Mouse (Mus musculus) stomach, postnatal 0 days (tissue): Measurements from ENCODE around the gene Ndufb3. TPM values are rescaled to one million over a fixed set of nuclear protein-coding genes. Genes with fewer than 3 reads are reported as not detected.
"Not testable (repeated sequence)": the region's sequence is repeated elsewhere in the genome, so short reads cannot be mapped to it uniquely, and the experiment has no call there.

Experiments used
- ATAC-seq: fragments of 200-750 bp; cut with Nextera tagmentation; 2 replicates; pipeline ENCODE4 v1.8.0; 2017; ENCODE audit not compliant: low FRiP score, low TSS enrichment
- DNase-seq: peaks from one replicate; pipeline ENCODE4 v3.0.0-alpha.2; 2016; ENCODE audit warnings: low spot score
- H3K27ac ChIP-seq: fragments of 300-500 bp; sonication (generic); replicated peaks from 2 replicates; pipeline ENCODE4 v1.5.1; 2014; ENCODE audit warnings: mild to moderate bottlenecking, control low read depth
- H3K27me3 ChIP-seq: fragments of 300-500 bp; sonication (generic); 2 replicates; pipeline ENCODE4 v1.6.1; 2014; ENCODE audit warnings: low read length; ENCODE audit not compliant: control insufficient read depth, insufficient read depth
- H3K36me3 ChIP-seq: fragments of 300-500 bp; sonication (generic); 2 replicates; pipeline ENCODE4 v1.6.1; 2014; ENCODE audit warnings: low read length, mixed read lengths; ENCODE audit not compliant: control insufficient read depth, insufficient read depth
- H3K4me1 ChIP-seq: fragments of 300-500 bp; sonication (generic); replicated peaks from 2 replicates; pipeline ENCODE4 v1.6.1; 2014; ENCODE audit warnings: antibody characterized with exemption; ENCODE audit not compliant: control insufficient read depth, insufficient read depth
- H3K4me2 ChIP-seq: fragments of 300-500 bp; sonication (generic); replicated peaks from 2 replicates; pipeline ENCODE4 v1.6.1; 2014; ENCODE audit warnings: low read depth, mild to moderate bottlenecking, control low read depth, moderate library complexity
- H3K4me3 ChIP-seq: fragments of 300-500 bp; sonication (generic); 2 replicates; pipeline ENCODE4 v1.5.1; 2014; ENCODE audit warnings: low read depth, low read length, control low read depth
- H3K9ac ChIP-seq: fragments of 300-500 bp; sonication (generic); 2 replicates; pipeline ENCODE4 v1.6.1; 2014; ENCODE audit warnings: mild to moderate bottlenecking, low read length, control low read depth, mixed read lengths
- H3K9me3 ChIP-seq: fragments of 300-500 bp; sonication (generic); 2 replicates; pipeline ENCODE4 v1.6.1; 2016; ENCODE audit warnings: low read length; ENCODE audit not compliant: control insufficient read depth
- CTCF ChIP-seq: IDR thresholded peaks from 2 replicates; pipeline ENCODE4 v1.5.1; 2016; ENCODE audit warnings: antibody characterized with exemption, low read depth, mild to moderate bottlenecking, moderate library complexity
- EP300 ChIP-seq: optimal IDR thresholded peaks from 2 replicates; pipeline ENCODE3; 2016; ENCODE audit warnings: antibody characterized with exemption
- WGBS: fragments of 180-500 bp; shearing (Covaris S2); extraction: QIAGEN DNeasy Blood & Tissue Kit; methylation state at CpG from one replicate; pipeline ENCODE4 v1.1.7; 2014; 5-methylcytosine and 5-hydroxymethylcytosine counted together
- polyA plus RNA-seq: library from polyadenylated mRNA; unstranded; fragments of >200 nt; fragmentation: Nextera tagmentation; extraction: Ambion mirVana; gene quantifications from 2 replicates; pipeline ENCODE4 v1.2.1, GENCODE M21; 2015

Ndufb3 gene
- polyA plus RNA-seq, 1 experiment from 2014 or later, result 217 TPM

DNA sequence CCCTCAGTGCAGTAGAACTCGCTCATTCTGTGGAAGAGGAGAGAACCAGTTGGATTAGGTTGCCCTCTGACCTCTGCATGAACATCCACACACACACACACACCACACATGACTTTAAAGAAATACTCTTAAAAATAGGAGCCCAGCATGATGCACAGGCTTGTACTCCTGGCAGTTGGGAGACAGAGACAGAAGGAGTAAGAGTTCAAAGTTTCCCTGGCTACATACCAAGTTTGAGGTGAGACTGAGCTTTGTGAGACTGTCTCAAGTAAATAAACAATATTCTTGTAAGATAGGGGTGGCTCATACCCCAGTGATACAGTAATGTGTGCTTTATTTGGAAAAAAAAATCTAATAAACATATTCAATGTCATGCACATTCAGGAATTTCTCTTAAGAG lies 1.3 kb downstream of the Ndufb3 start:
- WGBS, result 85% methylated on average over 1 of the region's 1 CpGs
- no peak for TF ChIP-seq CTCF
- no peak for TF ChIP-seq EP300
- no peaks in the 10 kb centered on the region for H3K27me3 ChIP-seq
- H3K9ac ChIP-seq, result no peak overlapping the region
- H3K9me3 ChIP-seq, result no peaks in the 10 kb centered on the region
- H3K4me1 ChIP-seq, result no peaks in the 10 kb centered on the region
- no peak overlapping the region for H3K27ac ChIP-seq
- no peak for ATAC-seq
- no peak overlapping the region for H3K4me3 ChIP-seq
- H3K4me2 ChIP-seq, result peak overlapping the region; percentile 70; the same call in 1 of the 2 replicates
- DNase-seq, result no peak
- H3K36me3 ChIP-seq, result no peaks in the 10 kb centered on the region

DNA sequence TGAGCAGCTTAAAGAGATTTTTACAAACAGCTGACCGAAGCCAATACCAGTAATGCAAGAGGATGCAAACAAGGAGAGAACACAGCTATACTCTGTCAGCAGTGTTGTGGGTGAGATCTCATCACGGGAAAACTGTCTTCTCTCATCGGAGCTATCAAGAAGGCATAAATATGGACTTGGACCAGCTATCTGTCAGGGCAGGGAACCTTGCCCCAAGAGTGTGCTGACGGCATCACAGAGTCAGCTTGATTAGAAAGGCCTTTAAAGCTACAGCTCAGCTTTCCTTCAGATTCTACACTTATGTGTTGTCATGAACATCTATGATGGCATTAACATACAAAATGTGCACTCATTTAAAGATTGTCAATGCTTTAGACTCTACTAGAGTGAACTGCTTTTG lies 16.5 kb downstream of the Ndufb3 start:
- ATAC-seq, result no peak
- WGBS, result 76% methylated on average over 4 of the region's 4 CpGs
- no peak overlapping the region for H3K4me3 ChIP-seq

DNA sequence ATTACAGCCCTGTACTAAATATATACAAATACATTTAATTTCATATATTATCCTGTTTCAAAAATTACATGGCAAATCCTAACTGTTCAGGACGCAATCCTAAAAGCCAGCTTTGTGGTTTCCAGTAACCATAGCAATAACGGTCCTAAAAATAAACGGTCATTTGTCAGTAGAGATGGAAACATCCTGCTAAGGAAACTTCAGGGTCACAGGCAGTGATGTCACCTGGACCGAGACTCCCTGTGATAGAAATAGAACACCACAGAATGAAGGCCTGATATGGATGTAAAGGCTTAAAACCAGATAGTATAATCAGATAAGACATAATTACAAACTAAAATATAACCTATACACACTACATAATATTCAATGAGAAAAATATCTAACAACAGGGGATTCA lies 17.6 kb downstream of the Ndufb3 start:
- Histone ChIP-seq H3K27me3 (no peaks in the 10 kb centered on the region), H3K36me3 (no peaks in the 10 kb centered on the region), H3K4me1 (no peaks in the 10 kb centered on the region), H3K27ac (no peak overlapping the region), H3K9ac (no peak overlapping the region), H3K4me2 (no peak overlapping the region), H3K4me3 (no peak overlapping the region), H3K9me3 (no peaks in the 10 kb centered on the region)
- WGBS, result 43% methylated on average over 4 of the region's 4 CpGs
- ATAC-seq (no peak), DNase-seq (no peak)
- TF ChIP-seq EP300, result no peak
- TF ChIP-seq CTCF, result no peak

More for the DNA sequence above, 16.5 kb downstream of the Ndufb3 start:
- Histone ChIP-seq H3K36me3 (no peaks in the 10 kb centered on the region), H3K27ac (no peak overlapping the region), H3K27me3 (no peaks in the 10 kb centered on the region), H3K9me3 (no peaks in the 10 kb centered on the region), H3K4me1 (no peaks in the 10 kb centered on the region), H3K4me2 (no peak overlapping the region), H3K9ac (no peak overlapping the region)
- TF ChIP-seq CTCF (no peak), EP300 (no peak)
- no peak for DNase-seq

DNA sequence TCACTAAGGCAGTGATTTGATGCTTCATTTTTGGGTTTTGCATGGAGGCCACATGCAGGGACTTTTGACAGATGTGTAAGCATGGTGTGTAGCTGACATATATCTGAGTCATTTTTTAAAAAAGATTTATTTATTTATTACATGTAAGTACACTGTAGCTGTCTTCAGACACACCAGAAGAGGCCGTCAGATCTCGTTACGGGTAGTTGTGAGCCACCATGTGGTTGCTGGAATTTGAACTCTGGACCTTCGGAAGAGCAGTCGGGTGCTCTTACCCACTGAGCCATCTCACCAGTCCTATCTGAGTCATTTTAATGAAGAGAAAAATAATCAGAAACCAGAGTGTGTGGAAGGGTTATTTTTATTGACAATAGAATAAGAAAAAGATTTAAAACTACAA lies 23.4 kb downstream of the Ndufb3 start:
- not testable (repeated sequence) for H3K27me3 ChIP-seq, H3K4me2 ChIP-seq, DNase-seq, H3K9me3 ChIP-seq, H3K9ac ChIP-seq, ATAC-seq, H3K4me3 ChIP-seq, H3K27ac ChIP-seq, H3K4me1 ChIP-seq, H3K36me3 ChIP-seq
- WGBS, result 73% methylated on average over 5 of the region's 5 CpGs

DNA sequence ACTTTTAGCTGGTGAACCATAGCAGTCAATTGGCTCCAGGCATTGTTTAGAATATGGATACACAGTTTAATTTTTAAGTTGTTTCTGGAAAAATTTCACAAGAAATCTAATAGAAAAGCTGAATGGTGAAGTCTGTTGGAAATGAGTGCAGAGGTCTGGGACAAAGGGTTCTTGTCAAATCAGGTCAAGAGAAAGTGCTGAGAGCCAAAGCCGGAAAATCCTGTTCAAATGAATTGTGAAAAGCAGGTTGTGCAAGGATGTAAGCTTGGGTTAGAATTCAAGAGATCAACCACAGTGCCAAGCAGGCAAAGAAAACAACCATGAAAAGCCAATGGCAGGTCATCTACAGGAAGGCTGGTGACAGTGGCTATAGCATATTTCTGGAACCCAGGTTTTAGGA lies 24.0 kb downstream of the Ndufb3 start:
- ATAC-seq, result no peak
- H3K36me3 ChIP-seq, result no peaks in the 10 kb centered on the region
- H3K4me3 ChIP-seq, result no peak overlapping the region
- no peaks in the 10 kb centered on the region for H3K9me3 ChIP-seq
- no peaks in the 10 kb centered on the region for H3K27me3 ChIP-seq
- no peaks in the 10 kb centered on the region for H3K4me1 ChIP-seq
- TF ChIP-seq CTCF (no peak), EP300 (no peak)
- H3K9ac ChIP-seq, result no peak overlapping the region
- no peak overlapping the region for H3K4me2 ChIP-seq
- no peak overlapping the region for H3K27ac ChIP-seq
- WGBS, result 47% methylated on average over 1 of the region's 1 CpGs
- no peak for DNase-seq

DNA sequence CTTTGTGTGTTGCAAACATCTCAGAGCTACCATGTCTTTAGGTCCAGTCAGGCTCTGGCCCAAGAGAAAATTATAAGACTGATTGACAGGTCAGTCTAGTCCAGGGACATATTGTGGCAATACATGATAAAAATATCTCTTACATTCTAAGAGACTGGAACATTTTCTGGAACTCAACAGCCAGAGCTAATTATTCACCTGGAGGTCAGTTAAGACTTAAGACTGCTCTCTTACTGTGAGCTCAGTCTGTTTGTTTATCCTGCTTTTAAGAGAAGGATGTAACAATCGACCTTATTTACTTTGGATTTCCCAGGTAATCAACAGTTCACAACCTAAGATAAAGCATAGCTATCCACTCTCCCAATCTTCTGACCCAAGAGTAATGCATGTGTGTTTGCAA lies 24.4 kb downstream of the Ndufb3 start:
- Histone ChIP-seq H3K27me3 (no peaks in the 10 kb centered on the region), H3K27ac (no peak overlapping the region), H3K4me1 (no peaks in the 10 kb centered on the region), H3K9ac (no peak overlapping the region), H3K36me3 (no peaks in the 10 kb centered on the region), H3K4me3 (no peak overlapping the region), H3K9me3 (no peaks in the 10 kb centered on the region), H3K4me2 (no peak overlapping the region)
- TF ChIP-seq CTCF, result no peak
- no peak for TF ChIP-seq EP300
- WGBS, result 14% methylated on average over 1 of the region's 1 CpGs
- DNase-seq (no peak), ATAC-seq (no peak)
